ENCODE assay signal across 8 mouse cellular contexts in genomic region chr10:61694870-61695670, GRCm38 (mm10). TPM values are rescaled to one million over a fixed set of nuclear protein-coding genes. Genes with fewer than 3 reads are reported as not detected.
DNase-seq lines count a peak whose midpoint lies in the region; ATAC-seq and TF ChIP-seq lines count a peak whose summit lies in the region.

Gene Tysnd1 (plus strand): TSS chr10:61695514.

- peak within 1 kb of the TSS; percentile 98 for H3K4me3 ChIP-seq in E14TG2a.4 (replicated peaks; ENCODE audit: low read length)
- H3K4me3 ChIP-seq in forebrain, embryonic 12.5 days (replicated peaks), result peak within 1 kb of the TSS; percentile 92
- H3K4me3 ChIP-seq in heart, postnatal 0 days (ENCODE audit: low read depth, low read length), result peak within 1 kb of the TSS; percentile 99
- H3K4me3 ChIP-seq in liver, embryonic 16.5 days (ENCODE audit: low read depth, low read length), result peak within 1 kb of the TSS; percentile 85
- peak within 1 kb of the TSS; percentile 85 for H3K4me3 ChIP-seq in neural tube, embryonic 13.5 days
- peak within 1 kb of the TSS; percentile 99 for H3K4me3 ChIP-seq in testis, adult 2 months (ENCODE audit: control insufficient read depth, low read depth, low read length)

- peak; percentile 98 for ATAC-seq in forebrain, embryonic 12.5 days (ENCODE audit: low FRiP score)
- ATAC-seq in heart, postnatal 0 days (ENCODE audit: insufficient read depth, low read depth), result peak; percentile 97
- peak; percentile 97 for ATAC-seq in liver, embryonic 16.5 days (ENCODE audit: low read depth)
- ATAC-seq in neural tube, embryonic 13.5 days (ENCODE audit: low read depth), result peak; percentile 98

- WGBS in forebrain, embryonic 12.5 days, result 1% methylated on average over 42 of the region's 42 CpGs
- under 1% methylated on average over 42 of the region's 42 CpGs for WGBS in heart, postnatal 0 days
- under 1% methylated on average over 42 of the region's 42 CpGs for WGBS in liver, embryonic 16.5 days (ENCODE audit: insufficient replicate concordance)
- 1% methylated on average over 42 of the region's 42 CpGs for WGBS in neural tube, embryonic 13.5 days

- peak within 1 kb of the TSS; percentile 60; the same call in 1 of the 2 replicates for H3K27ac ChIP-seq in forebrain, embryonic 12.5 days
- H3K27ac ChIP-seq in heart, postnatal 0 days (ENCODE audit: low read depth), result peak within 1 kb of the TSS; percentile 52
- peak within 1 kb of the TSS; percentile 56; the same call in 1 of the 2 replicates for H3K27ac ChIP-seq in liver, embryonic 16.5 days (ENCODE audit: low read length)
- H3K27ac ChIP-seq in neural tube, embryonic 13.5 days (replicated peaks), result peak within 1 kb of the TSS; percentile 39
- peak within 1 kb of the TSS; percentile 95 for H3K27ac ChIP-seq in testis, adult 2 months (ENCODE audit: control insufficient read depth, insufficient read depth, low read depth, low read length)

- H3K27me3 ChIP-seq in E14TG2a.4 (ENCODE audit: insufficient read depth, low read length), result peaks cover 6% of the 10 kb centered on the region
- no peaks in the 10 kb centered on the region for H3K27me3 ChIP-seq in forebrain, embryonic 12.5 days
- H3K27me3 ChIP-seq in heart, postnatal 0 days (ENCODE audit: control insufficient read depth, insufficient read depth, low read length), result no peaks in the 10 kb centered on the region
- no peaks in the 10 kb centered on the region for H3K27me3 ChIP-seq in liver, embryonic 16.5 days (ENCODE audit: control insufficient read depth, insufficient read depth, low read depth, low read length)
- H3K27me3 ChIP-seq in neural tube, embryonic 13.5 days, result no peaks in the 10 kb centered on the region
- H3K27me3 ChIP-seq in testis, adult 2 months (ENCODE audit: control insufficient read depth, insufficient read depth, low read length), result no peaks in the 10 kb centered on the region

- peak; percentile 76; the same call in 1 of the 2 replicates for TF ChIP-seq POLR2A in testis, adult 2 months (IDR thresholded peaks at IDR 0.05; ENCODE audit: control insufficient read depth, low read depth, low read length)

- peak within 1 kb of the TSS; percentile 75 for H3K9ac ChIP-seq in forebrain, embryonic 12.5 days
- peak within 1 kb of the TSS; percentile 69 for H3K9ac ChIP-seq in heart, postnatal 0 days (replicated peaks; ENCODE audit: low read depth, low read length)
- H3K9ac ChIP-seq in liver, embryonic 16.5 days (ENCODE audit: low read depth, low read length), result peak within 1 kb of the TSS; percentile 75
- peak within 1 kb of the TSS; percentile 78 for H3K9ac ChIP-seq in neural tube, embryonic 13.5 days

- peak; percentile 94 for DNase-seq in c-Kit-positive CD71-positive TER-119-positive erythroid progenitor cells, embryonic 14.5 days (ENCODE audit: low spot score)
- peak; percentile 97 for DNase-seq in heart, postnatal 0 days (ENCODE audit: low spot score)
- DNase-seq in kidney, postnatal 4 days, result peak; percentile 99

- peaks cover 34% of the 10 kb centered on the region for H3K4me1 ChIP-seq in E14TG2a.4 (replicated peaks; ENCODE audit: low read depth, low read length)
- peaks cover 23% of the 10 kb centered on the region for H3K4me1 ChIP-seq in forebrain, embryonic 12.5 days
- H3K4me1 ChIP-seq in heart, postnatal 0 days (ENCODE audit: control insufficient read depth, insufficient read depth), result peaks cover 11% of the 10 kb centered on the region
- peaks cover 17% of the 10 kb centered on the region for H3K4me1 ChIP-seq in liver, embryonic 16.5 days (ENCODE audit: control insufficient read depth, low read depth, low read length)
- H3K4me1 ChIP-seq in neural tube, embryonic 13.5 days (replicated peaks), result peaks cover 31% of the 10 kb centered on the region
- peaks cover 5% of the 10 kb centered on the region for H3K4me1 ChIP-seq in testis, adult 2 months (ENCODE audit: control insufficient read depth, insufficient read depth, low read length)

- TF ChIP-seq EP300 in heart, postnatal 0 days (IDR thresholded peaks at IDR 0.05; ENCODE audit: low read depth), result no peak

- no peaks in the 10 kb centered on the region for H3K9me3 ChIP-seq in E14TG2a.4 (ENCODE audit: low read length)
- no peaks in the 10 kb centered on the region for H3K9me3 ChIP-seq in forebrain, embryonic 12.5 days
- no peaks in the 10 kb centered on the region for H3K9me3 ChIP-seq in heart, postnatal 0 days (replicated peaks; ENCODE audit: control insufficient read depth, low read length)
- H3K9me3 ChIP-seq in liver, embryonic 16.5 days (replicated peaks; ENCODE audit: control insufficient read depth, low read length), result no peaks in the 10 kb centered on the region
- H3K9me3 ChIP-seq in neural tube, embryonic 13.5 days, result no peaks in the 10 kb centered on the region

- H3K4me2 ChIP-seq in forebrain, embryonic 12.5 days, result peak within 1 kb of the TSS; percentile 99
- peak within 1 kb of the TSS; percentile 100 for H3K4me2 ChIP-seq in heart, postnatal 0 days (ENCODE audit: low read depth, low read length)
- peak within 1 kb of the TSS; percentile 98 for H3K4me2 ChIP-seq in liver, embryonic 16.5 days (ENCODE audit: low read depth, low read length)
- peak within 1 kb of the TSS; percentile 100 for H3K4me2 ChIP-seq in neural tube, embryonic 13.5 days

- H3K36me3 ChIP-seq in E14TG2a.4 (ENCODE audit: insufficient read depth, low read length), result peaks cover 64% of the 10 kb centered on the region
- peaks cover 41% of the 10 kb centered on the region for H3K36me3 ChIP-seq in forebrain, embryonic 12.5 days (replicated peaks)
- peaks cover 40% of the 10 kb centered on the region for H3K36me3 ChIP-seq in heart, postnatal 0 days (replicated peaks; ENCODE audit: control insufficient read depth, insufficient read depth, low read length)
- peaks cover 19% of the 10 kb centered on the region for H3K36me3 ChIP-seq in liver, embryonic 16.5 days (ENCODE audit: control insufficient read depth, insufficient read depth)
- peaks cover 61% of the 10 kb centered on the region for H3K36me3 ChIP-seq in neural tube, embryonic 13.5 days
- H3K36me3 ChIP-seq in testis, adult 2 months (ENCODE audit: control insufficient read depth, insufficient read depth, low read length), result no peaks in the 10 kb centered on the region

- TF ChIP-seq CTCF in E14TG2a.4 (conservative IDR thresholded peaks at IDR 0.05; ENCODE audit: low read length), result peak; percentile 44
- peak; percentile 36 for TF ChIP-seq CTCF in heart, postnatal 0 days (IDR thresholded peaks at IDR 0.05; ENCODE audit: low read depth)
- TF ChIP-seq CTCF in testis, adult 2 months (IDR thresholded peaks at IDR 0.05; ENCODE audit: control insufficient read depth, insufficient read depth, insufficient replicate concordance, low read depth, low read length), result no peak

RNA-seq across cellular contexts. Expression of gene Tysnd1, which starts in this region (rescaled TPM):
- polyA plus RNA-seq in forebrain, embryonic 12.5 days (2016; fragmentation: Nextera tagmentation; extraction: Ambion mirVana), result 28.4 and 28.9 TPM in 2 replicates
- total RNA-seq in heart, postnatal 0 days (2014; rRNA removed; ENCODE audit: low replicate concordance), result 53.0 and 62.0 TPM in 2 replicates
- polyA plus RNA-seq in heart, postnatal 0 days (2015; fragmentation: Nextera tagmentation; extraction: Ambion mirVana), result 14.5 and 16.1 TPM in 2 replicates
- 10.7 and 12.8 TPM in 2 replicates for polyA plus RNA-seq in liver, embryonic 16.5 days (2015; fragmentation: Nextera tagmentation; extraction: Ambion mirVana)
- polyA plus RNA-seq in neural tube, embryonic 13.5 days (2015; fragmentation: Nextera tagmentation; extraction: Ambion mirVana), result 26.7 and 29.0 TPM in 2 replicates
- polyA plus RNA-seq in testis, adult 2 months (2012; rRNA removed), result 16.3 and 21.3 TPM in 2 replicates

Comparison
In these comparisons a context has a peak if more than half of its experiments do, and no peak if none do; other contexts are left out.
1. Peak in every context shown above with its lines: DNase-seq, ATAC-seq, H3K4me3 ChIP-seq and H3K27ac ChIP-seq.
2. H3K27ac ChIP-seq: peak in every context shown above with its lines; median percentile 95 in testis, adult 2 months; 60 in forebrain, embryonic 12.5 days; 56 in liver, embryonic 16.5 days; 52 in heart, postnatal 0 days; 39 in neural tube, embryonic 13.5 days.